Mouse (Mus musculus) urinary bladder, postnatal 4 days (tissue): ENCODE results near the gene Klhl26.

ENCODE experiments used
- DNase-seq, 2 experiments: peaks; one replicate each; pipeline ENCODE4 v3.0.0; 2021 to 2022; ENCODE audit warnings: low spot score in 2 of 2

The Klhl26 gene

DNA sequence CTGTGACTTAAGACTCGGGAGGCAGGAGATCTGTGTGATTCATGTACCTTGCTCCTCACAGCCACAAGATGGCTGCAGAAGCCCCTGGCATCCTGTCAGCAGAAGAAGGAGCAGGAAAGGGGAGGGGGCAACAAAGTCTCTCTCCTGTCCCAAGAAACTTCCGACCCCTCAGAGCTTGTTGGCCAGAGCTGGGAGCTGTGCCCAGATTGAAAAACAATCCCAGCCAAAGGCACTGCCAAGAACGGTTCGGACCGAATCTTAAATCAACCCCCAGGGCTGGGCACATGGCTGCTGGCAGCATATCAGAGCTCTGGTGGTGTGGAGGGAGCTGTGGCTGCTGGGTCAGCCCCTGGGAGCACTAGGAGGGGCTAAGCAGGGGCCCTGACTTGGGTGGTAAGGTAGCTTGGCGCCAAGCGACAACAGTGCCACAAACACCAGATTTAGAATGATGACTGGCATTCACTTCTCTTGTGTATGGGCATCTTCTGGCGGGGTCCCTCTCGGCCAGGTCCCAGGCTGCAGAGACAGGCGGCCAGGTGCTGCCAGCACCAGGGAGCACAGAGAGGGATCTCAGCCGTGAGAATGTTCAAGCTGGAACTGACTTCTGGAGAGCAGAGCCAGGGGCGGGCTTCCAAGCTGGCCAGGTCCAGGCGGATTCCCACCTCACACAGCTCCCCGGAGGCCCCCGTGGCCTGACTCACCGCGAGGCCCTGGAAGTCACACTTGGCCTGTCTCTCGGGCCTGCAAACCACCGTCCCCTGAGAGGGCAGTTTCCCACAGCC is 28.9 kb downstream of the Klhl26 start:
- no peak for DNase-seq

DNA sequence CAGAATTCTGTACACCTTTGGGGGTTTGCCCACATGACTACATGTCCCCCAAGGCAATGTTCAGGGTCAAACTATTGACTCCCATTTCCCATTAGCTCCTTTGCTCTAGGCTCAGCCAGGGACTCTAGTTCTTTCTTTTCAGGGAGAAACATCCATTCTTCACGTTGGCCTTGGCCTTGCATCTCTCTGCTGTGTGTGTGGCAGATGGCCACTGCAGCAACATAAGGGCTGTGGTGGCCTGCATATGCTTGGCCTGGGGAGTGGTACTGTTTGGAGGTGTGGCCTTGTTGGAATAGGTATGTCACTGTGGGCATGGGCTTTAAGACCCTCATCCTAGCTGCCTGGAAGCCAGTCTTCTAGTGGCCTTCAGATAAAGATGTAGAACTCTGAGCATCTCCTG is 30.8 kb downstream of the Klhl26 start:
- DNase-seq = no peak

DNA sequence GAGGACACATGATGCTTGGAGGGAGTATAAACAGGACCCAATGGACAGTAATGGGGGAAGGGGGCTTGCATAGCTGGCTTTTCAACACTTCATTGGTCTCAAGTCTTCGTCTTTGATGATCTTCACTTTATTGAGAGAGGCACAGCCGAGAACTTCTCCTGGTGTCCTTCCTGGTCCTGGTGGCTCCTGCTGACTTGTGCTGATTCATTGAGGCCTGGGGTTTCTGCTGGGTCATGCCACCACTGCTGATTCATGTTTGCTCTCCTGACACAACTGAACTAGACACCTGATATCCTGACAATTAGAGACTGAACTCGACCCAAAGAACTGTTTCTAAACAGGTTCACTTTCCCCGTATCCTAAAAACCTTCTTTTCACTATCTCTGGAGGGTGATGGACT is 33.4 kb downstream of the Klhl26 start:
- no peak for DNase-seq

DNA sequence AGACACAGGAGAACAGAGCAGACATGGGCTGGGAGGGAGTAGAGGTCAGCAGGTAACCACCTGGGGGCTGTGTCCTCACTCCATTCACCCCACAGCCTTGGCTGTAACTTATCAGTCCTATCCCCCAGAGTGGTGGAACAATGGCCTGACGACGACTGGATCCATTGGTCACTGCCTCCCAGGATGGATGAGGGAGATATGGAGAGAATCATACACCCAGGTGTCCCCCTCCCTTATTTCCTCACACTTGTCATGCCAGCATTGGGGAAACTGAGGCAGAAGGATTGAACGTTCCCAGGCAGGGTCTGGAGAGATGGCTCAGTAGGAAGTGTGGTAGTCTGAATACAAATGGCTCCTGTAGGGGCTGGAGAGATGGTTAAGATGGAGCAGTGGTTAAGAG is 35.2 kb downstream of the Klhl26 start:
- DNase-seq = no peak

DNA sequence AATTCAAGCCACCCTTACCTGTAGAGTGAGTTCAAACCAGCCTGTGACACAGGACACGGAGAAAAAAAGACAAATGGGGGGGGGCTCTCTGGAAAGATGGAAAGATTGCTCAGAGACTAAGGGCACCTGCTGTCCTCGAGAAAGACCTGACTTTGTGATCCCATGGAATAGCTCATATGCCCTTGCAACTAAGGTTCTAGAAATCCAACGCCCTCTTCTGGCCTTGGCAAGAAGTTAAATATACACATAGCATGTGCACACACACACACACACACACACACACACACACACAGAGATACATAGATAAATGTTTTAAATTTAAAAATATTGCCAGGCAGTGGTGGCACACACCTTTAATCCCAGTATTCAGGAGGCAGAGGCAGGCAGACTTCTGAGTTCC is 36.5 kb downstream of the Klhl26 start:
- DNase-seq = no peak

DNA sequence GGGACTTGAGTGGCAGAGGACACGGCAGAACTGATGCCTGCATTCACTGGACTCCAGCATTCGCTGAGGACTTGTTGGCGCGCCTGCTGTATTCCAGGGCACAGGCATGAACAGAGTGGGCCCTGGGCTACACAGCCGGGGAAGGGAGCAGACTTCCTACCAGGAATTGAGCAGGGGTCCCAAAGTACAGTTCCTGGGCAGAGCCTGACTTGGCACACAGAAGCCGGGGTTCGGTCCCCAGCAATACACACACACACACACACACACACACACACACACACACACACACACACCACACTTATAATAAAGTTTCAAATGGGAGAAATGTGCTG is 37.0 kb downstream of the Klhl26 start:
- no peak for DNase-seq

DNA sequence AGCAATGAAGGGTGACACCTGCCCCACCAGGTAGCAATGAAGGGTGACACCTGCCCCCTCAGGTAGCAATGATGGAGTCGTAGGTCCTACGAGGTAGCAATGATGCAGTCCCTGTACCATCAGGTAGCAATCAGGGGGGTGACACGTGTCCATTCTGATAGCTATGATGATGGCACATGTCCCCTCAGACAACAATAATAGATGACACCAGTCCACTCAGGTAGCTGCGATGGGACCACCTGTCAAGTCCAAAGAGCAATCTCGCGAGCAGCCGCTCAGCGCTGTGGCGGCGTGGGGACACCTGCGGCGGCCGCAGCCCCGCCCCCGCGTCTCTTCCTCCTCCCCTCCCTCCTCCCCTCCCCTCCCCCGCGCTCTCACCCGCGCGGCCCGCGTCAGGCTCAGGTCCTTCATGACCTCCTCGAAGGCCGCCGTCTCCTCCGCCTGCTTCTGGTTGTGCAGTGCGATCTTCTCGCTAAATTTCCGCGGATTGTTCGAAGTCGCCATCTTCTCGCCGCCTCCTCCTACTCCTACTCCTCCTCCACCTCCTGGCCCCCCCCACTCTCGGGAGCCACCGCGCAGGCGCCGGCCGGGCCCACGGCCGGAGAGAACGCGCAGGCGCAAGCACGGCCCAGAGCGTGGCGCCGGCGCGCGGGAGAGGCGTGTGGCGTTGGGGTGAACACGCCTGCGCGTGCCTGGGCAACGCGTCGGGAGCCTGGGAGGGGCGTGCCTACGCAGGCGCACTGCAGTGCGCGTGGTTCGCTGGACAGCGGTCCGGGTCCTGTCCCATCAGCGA is 37.5 kb downstream of the Klhl26 start, which contains the start of gene Crtc1:
TSS of gene Crtc1 (minus strand) at position 525 of the 793 bp plus-strand sequence.
- DNase-seq = peak; percentile 97

DNA sequence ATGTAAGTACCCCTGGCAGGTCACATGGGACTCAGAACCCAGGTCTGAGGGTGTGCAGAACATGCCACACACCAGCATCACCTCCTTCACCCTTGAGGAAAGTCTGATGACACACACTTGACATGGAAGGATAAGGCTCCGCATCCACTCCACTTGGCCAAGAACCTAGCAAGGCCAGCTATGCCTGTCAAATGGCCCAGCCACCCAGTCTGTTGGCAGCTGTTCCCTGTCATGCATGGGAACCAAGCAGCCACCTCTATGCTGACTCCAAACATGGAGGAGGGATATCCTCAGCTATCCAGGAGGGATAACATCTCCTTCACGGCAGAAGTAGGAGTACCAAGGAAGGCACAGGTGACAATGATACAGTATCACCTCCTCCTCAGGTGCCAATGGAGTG is 38.3 kb downstream of the Klhl26 start:
- DNase-seq = no peak

DNA sequence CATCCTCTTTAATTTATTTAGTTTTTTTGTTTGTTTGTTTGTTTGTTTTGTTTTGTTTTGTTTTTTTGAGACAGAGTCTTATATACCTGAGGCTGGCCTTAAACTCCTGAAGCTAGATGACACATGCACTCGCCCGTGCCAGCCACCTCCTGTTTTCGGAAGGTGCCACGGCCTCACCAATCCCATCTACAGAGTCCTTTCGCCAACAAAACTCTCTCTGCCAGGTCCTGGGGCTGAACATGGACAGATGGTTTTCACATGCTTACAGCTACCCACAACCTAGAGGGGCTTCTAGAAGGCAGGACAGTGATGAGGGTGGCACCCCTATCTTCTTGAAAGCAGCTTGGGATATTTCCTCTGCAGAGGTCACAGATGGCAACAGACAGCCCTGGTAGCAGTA is 41.6 kb downstream of the Klhl26 start:
- DNase-seq = no peak

DNA sequence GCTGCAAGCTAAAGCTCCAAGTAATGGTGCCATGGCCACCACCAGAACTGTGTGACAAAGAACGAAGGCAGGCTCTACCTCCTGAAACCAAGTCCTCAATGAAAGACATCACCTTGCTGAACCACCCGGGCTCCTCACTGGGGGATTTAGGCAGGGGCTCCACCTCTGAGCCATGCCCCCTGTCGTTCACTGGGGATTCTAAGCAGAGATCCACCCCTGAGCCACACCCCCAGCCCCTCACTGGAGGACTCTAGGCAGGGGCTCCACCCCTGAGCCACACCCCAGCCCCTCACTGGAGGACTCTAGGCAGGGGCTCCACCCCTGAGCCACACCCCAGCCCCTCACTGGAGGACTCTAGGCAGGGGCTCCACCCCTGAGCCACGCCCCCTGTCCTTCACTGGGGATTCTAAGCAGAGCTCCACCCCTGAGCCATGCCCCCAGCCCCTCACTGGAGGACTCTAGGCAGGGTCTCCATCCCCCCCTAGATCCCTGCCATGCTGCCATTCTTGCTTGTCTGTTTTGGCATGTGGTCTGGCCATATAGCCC is 43.7 kb downstream of the Klhl26 start:
- DNase-seq = no peak

DNA sequence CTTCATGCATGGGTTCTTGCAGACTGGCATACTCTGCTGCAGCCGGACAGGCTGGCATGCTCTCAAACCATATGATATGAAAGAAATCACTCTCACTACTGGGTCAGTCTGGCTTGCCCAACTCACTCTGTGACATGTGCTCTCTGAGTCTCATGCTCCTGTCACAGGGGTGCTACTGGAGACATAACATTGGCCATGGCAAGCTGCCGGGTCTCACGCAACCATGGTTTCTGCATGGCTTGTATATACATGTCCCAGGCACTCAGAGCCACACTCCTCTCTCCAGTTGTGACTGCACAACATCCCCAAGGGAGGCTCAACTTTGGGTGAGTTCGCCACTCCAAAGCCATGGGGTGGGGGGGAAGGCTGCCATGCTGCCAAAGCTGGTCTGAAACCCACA is 45.6 kb downstream of the Klhl26 start:
- DNase-seq = no peak

DNA sequence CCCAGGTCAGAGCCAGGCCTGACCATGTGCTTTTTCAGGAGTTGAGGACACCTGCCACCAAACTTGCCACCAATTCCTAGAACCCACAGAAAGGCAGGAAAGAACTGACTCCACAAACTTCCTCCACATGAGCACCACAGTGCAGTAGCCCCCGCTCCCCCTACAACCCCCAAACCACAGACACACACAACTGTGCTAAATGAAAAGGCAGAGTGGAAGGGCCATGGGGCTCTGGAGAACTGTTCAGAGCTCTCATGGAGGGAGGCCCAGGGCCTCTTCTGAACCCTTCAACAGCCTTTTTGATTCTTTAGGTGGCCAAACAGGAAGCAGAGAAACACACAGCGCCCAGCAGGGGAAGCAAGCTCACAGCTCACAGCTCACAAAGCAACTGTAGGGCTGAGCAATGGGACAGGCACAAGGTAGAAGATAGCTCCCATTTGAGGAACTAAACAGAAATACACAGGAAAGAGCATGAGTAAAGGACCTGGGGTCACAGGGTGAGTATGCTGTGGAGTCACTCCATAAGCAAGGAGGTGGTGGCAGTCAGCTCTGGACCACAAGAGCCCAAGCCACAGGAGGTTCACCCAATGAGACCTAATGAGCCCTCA is 50.4 kb downstream of the Klhl26 start:
- DNase-seq = no peak

DNA sequence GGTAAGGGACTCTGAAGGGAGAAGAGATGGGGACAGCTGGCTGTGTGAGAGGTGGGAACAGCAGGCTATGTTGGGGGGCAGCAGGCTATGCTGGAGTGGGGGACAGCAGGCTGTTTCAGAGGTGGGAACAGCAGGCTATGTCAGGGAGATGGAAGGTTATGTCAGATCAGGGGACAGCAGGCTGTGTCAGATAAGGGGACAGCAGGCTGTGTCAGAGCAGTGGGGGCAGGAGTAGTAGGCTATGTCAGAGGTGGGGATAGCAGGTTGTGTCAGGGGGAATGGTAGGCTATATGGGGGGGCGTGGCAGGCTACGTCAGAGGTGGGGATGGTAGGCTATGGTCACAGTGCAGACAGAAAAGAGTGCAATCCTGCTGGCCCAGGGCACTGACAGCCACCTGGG is 54.0 kb downstream of the Klhl26 start:
- DNase-seq = no peak

DNA sequence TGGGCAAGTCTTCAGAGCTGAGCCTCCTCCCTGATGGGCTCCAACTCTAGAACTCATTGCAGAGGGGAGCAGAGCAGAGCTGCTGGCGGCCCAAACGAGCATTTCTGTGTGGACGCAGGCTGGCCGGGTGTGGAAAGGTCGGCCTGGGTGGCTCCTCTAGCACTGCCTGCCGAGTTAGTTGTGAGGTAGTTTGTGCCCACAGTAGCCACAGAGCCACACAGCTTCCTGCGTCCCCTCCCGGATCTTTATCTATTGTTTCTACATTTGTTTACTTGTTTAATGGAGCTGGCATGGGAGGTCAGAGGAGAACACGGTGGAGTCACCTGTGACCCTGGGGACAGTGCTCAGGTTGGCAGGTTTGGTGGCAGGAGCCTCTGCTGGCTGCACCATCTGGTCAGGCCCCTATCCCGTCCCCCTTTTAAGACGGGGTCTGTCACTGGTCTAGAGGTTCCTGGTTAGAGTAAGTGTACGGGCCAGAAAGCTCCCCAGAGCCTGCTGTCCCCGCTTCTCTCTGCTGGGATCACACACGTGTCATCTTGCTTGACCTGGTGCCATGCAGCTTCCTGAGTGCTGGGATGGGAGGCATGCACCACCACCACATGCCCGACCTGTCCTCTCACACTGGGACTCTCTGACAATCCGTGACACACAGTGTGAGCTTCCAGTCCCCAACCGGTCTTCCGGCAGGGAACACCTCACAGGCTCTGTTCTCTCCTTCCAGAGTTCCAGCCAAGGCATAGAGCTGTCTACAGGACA is 55.2 kb downstream of the Klhl26 start:
- no peak for DNase-seq

DNA sequence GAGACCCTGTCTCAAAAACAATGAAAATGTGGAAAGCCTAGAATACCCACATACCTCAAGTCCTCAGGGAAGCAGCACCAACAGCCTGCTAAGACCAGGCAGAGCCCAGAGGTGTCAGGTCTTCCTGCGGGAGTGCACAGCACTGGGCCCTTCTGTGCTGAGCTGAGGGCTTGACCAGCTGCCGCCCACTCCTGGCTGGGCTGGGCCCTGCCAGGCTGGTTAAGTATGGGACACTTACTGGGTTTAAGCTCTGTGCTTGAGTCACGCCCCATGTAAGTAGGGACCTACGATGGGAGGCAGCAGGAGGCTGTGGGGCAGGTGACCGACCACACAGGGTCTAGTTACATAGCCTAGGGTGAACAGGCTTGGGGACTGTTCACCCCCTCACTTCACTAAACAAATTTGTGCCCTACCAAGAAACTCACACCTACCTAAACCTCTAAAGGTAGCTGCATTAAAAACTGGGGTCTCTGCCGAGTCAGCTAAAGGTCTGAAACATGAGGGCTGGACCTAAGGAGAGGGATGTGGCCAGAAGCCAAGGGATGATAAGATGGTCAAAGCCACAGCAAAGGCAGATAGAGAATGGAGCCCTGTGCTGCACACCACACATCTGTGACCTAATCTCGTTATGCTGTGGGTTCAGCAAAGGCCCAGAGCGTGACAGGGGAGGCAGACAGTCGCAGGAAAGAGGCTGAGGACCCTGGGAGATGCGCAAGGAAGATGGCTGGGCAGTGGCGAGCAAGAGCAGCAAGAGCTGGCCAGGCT is 56.7 kb downstream of the Klhl26 start:
- DNase-seq = no peak

DNA sequence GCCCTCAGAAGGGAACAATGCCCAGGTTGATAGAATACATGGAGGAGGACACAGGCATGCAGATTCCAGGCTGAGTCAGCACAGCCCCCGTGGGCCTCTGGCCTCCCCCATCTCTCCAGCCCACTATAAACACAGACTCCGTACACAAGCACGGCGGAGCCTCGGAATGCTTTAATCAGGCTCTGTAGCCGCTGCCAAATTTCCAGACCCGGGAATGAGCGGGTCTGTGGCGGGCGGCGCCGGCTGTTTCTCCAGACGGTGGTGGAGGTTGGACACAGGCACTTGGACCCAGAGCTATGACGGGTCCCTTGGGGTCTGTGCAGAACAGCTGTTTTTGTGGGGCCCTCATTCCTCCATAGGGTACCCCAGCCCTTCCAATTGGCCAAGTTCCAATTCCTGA is 57.8 kb downstream of the Klhl26 start:
- peak in 1 of 2 experiments; percentile 65 for DNase-seq

DNA sequence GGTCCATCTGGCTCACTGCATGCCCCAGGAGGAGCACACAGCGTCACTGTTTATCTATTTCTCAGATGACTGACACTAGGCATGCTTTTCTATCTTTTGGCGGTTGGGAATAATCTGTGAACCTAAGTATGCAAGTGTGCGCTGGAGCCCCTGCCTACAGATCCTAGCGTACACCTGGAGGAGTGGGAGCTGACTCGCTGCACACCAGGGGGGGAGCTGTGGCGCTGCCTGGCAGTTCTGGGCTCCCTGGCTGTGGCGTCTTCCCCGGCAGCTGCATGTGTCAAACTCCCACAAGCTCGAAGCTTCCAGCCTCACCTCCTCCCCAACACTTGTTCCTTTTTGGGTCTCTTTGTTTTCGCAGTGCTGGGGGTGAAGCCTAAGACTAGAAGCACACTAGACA is 58.9 kb downstream of the Klhl26 start:
- DNase-seq = no peak

DNA sequence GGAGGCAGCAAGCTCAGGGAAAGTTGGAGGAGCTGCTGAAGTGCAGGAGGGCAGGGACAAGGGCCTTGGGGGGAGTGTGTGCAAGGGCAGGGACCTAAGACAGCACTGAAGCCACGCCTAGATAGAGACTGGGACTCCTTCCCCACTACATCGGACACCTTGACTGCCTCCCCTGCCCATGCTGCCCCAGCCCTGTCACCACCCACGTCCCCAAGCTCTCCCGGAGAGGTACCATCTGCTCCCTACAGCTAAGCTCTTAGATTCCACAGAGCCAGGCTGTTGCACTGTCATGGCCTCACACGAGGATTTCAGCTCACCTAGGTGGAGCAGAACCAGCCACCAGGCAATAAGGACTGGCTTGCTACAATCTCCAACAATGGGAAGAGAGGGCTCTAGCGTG is 59.8 kb downstream of the Klhl26 start:
- DNase-seq = no peak

DNA sequence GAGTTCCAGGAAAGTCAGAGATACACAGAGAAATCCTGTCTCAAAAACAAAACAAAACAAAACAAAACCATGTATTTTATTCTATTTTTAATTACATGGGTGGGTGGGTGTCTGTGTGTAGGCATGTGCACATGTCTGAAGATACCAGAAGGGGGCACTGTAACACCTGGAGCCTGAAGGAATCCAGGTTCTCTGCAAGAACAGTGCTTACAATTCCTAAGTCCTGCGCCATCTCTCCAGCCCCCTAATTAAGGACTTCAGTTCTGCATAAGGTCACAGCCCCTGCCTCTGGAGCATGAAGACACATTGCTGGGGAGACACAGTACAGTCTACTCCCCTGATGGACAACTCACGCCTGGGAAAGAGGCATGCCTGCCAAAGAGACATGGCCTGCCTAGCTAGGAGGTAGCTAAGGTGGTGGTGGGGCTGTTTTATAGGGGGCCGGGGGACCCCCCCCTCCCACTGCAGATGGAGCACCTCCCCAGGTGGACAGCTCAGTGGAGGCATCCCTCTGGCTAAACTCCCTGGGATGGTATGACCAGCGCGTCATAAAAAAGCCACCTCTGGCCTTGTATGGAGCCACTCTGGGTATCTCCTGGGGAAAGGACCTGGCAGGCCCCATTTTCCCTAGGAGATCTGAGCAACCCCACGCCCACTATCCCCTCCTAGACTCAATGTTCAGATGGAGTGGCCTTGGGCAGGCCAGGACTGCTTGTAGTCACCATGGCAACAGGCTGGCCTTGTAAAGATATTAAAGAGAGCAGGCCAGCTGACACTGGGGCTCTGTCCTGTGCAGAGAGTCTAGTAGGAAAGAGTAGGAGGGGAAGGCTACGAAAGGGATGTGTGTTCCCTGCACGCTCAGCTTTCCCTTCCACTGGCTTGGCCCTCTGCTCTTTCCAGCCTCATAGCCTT is 61.0 kb downstream of the Klhl26 start:
- DNase-seq = peak in 1 of 2 experiments; percentile 53

DNA sequence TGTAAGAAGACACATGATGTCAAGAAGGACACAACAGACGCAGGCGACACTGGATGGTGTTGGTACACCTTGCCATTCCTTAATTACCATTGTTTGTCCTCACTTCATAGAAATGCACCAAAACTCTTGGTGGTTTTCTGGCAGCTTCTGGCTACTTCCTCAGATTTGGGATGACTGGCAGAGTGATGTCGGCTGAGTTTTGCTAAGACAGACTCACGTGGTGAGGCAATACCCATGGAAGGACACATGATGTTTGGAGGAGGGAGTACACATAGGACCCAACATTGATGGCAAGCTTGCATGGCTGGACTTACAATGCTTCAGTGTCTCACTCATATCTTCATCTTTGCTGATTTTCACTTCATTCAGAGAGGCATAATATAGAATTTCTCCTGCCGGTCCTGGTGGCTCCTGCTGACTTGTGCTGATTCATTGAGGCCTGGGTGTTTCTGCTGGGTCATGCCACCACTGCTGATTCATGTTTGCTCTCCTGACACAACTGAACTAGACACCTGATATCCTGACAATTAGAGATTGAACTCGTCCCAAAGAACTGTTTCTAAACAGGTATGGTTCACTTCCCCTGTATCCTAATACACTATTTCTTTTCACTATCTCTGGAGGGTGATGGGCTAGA is 62.3 kb downstream of the Klhl26 start:
- DNase-seq = no peak
